Mouse (Mus musculus): Measurements from ENCODE around the gene Dnah7a.
"Not testable (repeated sequence)": the region's sequence is repeated elsewhere in the genome, so short reads cannot be mapped to it uniquely, and the experiment has no call there.

The Dnah7a gene

DNA sequence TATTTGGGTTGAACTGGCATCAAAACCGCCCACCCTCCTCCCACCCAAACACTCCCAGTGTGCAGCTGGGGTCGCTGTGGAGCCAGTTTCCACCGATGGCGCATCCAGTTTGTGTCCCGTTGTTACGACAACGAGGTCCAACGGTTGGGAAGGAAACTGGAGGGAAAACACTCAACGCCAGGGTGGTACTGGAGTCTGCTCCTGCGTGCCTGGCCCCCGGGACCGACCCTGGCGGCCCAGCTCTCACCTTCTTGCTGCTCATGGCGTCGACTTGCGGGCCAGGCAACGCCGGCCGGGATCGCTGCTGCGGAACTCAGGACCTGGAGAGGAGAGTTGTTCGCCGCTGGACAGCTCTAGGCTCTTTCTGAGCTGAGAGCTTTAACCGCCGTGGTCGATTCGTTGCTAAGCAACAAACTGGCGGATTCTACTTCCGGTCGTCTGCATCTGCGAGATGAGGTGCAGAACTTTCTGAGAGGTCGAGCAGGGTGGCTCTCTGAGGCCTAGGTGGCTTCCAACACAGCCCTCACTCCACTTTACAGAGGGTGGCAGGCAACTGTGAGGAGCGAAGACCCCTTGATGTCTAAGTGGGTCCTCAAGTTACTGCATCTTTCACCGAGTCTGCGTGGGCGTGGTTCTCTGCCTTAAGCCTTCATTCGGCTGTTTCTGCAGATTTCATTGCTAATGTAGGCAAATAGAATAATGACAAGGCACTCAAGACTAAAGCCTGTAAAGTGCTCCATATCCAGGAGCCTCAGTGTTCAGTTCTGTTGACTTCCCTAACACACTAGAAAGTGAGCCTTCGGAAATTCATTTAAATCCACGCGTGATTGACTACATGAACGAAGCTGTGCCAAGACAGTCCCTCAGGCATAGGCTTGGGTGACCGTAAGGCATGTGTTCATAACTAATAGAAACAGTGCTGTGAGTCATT lies at the start of gene Dnah7a:
Gene Dnah7a (minus strand): TSS at position 354 of the 931 bp plus-strand sequence.
- no peak for DNase-seq

DNA sequence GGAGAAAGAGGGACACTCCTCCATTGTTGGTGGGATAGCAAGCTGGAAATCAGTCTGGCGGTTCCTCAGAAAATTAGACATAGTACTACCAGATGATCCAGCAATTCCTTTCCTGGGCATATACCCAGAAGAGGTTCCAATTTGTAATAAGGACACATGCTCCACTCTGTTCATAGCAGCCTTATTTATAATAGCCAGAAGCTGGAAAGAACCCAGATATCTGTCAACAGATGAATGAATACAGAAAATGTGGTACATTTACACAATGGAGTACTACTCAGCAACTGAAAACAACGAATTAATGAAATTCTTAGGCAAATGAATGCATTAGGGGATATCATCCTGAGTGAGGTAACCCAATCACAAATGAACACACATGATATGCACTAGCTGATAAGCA lies 46.9 kb upstream of the Dnah7a start:
- DNase-seq, result not testable (repeated sequence)

DNA sequence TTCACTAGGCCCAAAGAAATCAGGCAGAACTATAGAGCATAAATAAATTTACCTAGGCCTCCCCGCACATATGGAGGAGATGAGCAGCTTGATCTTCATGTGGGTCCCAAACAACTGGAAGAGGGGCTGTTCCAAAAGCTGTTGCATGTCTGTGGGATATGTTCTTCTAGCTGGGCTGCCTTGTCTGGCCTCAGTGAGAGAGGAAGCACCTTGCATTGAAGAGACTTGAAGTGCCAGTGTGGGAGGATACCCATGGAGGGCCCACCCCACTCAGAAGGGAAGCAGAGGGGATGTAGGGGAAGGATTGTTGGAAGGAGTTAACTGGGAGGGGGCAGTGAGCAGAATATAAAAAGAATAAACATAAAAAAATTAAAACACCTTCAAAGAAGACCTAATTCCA lies 44.6 kb upstream of the Dnah7a start:
- no peak for DNase-seq

DNA sequence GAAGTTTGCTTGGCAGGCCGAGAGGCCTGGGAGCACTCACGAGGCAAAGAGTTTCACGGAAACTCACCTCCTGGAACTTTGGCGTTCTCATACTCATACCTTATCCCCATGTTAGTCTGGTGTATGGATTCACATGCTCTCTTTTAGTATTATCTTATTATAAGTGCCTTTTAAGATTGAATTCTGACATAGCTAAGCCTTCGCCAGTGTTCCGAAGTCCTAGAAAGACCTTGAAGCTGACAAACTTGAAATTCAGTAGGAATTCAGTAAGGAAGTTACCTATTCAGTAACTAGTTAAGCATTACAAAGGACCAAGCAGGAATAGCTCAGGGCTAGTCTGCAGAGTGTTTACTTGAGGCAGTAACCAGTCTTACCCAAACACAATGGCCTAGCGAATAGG lies 44.1 kb upstream of the Dnah7a start:
- not testable (repeated sequence) for DNase-seq

DNA sequence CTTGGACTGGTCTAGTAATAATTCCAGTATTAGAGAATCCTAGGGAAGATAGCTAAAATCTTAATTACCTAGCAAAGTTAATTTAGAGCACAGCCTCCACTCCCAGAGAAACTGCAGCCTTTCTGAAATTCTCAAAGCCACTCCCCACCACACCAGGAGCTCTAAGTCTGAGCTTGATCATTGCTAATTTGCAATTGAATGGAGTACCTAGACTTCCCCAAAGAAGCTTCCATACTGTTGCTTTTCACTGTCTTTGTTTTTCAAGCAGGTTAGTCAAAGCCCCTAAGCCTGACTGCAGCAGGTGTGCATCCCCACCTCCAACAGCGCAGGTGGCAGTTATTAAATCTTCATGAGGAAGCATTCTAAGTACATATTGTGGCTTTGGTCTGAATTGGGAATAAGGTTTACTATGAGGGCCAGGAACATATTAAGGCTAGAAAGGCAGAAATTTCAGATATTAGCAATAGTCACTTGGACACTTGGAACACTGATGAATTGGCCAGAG lies 43.3 kb upstream of the Dnah7a start:
- DNase-seq, result not testable (repeated sequence)

DNA sequence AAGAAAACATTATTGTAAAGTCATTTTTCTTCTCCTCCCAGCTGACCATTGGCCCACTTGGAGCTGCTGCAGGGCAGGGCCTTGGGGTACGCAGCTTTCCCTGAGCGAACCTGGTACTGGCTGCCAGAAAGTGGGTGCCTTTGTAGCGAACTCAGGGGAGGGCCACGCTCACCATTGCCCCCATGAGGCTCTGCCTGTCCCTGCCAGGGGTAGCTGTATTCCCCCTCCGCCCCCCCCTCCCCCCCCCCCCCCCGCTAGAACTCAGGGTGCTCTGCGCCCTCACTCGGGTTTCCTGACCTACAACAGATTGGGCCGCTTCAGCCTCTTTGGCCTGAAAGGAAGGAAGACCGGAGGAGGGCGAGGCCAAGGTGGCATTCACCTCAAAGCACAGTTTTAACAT lies 42.0 kb upstream of the Dnah7a start:
- DNase-seq, result no peak

DNA sequence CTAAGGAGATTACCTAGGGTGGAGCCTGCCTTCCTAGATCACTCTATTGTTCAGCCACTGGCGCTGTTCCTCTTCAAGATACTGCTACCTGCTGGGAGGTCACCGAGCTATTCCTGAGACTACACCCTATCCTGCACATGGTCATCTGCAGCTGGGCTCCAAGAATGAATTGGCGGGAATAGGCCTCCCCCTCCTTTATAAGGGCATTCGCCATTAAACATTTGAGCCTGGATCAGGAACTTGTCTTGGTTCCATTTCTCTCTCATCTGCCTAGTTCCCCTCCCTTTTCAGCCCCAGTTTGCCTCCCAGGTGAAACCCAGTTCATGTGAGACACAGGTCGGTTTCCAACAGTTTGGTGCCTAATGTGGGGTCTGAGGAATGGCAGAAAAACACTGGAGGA lies 39.4 kb upstream of the Dnah7a start:
- DNase-seq, result no peak

DNA sequence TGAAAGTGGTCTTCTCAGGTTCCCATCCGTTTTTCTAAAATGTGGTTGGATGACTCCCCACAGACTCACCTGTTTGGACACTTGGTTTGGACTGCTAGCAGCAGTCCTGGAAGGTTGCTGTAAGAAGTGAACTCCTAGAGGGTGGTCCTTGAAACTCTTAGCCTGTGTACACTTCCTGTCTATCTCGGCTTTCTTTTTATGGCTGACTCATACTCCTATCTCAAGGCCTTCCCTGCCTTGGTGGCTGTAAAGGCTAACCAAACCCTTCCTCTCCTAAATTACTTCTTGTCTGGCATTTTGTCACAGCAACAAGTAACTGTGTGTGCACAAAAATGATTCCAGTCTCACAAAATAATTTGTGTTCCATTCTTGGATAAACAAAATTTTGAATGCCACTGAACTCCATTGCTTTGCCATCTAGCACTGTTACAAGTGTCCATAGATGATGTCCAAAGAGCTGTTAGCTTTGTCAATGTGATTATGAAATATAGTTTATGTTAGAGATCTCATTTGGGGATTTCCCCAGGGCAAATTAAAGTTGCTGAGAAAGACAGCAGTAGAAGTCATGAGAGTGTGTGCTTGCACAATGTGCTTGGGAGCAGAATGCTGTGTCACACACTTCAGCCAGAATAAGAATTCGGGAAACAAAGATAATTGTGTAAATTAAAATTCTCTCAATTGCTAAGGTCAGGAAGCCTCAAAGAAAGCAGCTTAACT lies 35.3 kb upstream of the Dnah7a start:
- DNase-seq, result no peak

DNA sequence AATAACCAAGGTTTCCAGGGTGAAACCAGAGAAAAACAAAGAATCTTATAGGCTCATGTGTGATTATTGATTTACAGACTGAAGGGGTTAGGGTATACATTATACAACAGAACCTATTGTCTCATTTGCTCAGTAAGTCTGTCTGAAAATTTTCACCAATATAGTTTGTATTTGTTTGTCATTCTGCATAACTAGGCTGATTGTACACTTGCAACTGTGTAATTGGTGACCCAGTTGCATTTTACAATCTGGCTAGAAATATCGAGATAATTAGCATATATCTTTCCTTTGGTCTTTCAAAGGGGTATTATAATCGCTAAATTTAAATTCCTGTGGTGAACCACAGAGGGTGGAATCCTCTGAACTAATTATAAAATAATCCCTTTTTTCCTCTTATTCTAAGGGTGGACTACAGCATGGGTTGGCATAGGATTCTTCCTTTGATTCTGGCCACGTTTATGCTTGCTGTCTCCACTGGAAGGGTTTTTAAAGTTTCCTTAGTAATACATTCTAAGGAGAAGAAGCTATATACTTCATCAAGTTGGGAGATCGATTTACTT lies 34.3 kb upstream of the Dnah7a start:
- DNase-seq, result no peak

DNA sequence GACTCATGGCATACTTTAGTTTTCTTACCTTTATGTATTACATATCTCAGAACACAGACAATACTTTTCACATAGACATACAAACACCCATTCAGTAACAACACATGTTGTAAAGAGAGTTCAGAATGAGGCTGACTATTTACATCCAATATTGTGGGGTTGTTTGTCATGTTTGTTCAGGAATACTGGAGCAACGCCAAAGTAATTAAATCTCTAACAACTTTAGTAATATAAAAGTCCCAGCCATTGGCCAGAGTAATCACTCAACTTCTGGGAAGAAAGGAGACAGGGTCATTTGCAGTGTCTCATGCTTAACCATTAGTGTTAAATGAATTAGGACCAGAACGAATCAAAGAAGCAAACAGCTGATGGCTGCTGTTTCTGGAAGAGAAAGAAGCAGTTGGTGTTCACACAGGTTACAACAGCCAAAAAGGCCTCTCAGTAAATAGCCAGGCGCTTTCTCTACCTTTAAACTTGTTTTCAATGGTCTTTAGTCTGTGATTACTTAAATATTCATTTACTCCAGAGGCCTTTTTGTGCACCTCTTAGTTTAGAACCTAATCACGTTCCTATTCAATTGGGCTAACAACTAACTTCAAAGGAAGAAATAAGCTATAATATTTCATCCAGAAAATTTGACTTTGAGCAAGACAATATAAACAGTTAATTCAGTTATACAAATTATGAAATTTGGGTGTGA lies 33.6 kb upstream of the Dnah7a start:
- not testable (repeated sequence) for DNase-seq

DNA sequence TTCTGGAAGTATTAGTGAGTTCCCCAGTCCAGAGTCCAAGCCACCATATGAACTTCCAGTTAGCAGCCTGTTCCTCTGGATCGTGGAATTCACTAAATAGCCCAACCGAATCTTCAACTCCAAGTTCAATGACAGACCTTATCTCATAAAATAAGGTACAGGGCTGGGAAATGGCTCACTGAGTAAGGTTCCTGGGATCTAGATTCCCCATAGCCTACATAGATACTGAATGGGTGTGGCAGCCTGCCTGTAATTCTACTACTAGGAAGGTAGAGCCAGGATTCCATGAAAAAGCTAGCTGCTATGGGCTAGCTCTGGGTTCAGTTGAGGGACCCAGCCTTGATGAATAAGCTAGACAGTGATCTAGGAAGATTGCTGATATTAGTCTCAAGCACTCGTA lies 30.0 kb upstream of the Dnah7a start:
- no peak for DNase-seq

DNA sequence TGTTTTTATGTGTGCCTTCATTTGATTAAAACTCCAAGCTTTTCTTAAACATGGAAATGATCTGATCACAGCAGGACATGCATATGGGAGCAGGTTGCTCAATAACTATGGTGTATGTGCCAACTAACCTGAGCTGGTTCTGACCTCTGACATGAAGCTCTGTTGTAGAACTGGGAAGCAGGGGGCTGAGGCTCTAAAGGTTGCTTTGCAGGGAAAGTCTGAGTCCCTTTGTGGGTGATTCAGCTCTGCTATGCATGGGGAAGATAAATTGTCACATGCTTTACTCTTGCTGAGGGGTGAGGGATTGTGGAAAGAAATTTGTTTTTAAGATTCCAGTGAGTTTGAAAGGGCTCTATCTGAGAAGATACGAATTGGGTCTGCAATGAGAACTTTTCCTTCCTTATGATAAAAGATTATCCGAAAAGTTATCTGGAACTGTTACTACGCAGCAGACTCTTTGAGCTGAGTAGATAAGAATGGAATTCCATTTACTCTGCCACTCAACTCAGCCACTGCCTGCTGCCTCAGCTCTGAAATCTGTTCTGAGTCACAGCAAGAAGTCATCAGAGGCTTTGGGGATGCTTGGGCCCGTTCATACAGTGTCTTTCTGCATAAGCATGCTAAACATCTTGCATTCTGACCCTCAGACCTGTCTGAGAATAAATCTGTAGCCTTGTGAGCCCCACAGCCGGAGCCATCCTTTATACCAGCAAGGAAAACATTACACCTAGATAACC lies 22.1 kb upstream of the Dnah7a start:
- no peak for DNase-seq

DNA sequence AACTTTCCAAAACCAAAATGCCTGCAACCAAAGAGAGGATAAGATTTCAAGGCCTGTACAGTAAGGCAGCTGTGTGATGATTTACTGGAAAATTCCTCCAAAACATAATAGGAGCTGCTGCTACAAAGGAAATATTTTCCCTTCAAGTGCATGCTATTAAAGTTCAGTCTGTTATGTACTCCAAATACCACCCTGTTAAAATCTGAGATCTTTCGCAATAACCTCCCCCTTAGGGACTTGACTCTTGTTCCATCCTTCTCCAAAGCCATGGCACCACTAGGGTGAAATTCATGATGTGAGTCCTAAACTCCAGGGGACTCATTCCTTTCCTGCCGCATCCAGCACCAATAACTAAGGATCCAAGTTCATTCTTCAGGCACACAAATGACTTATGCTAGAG lies 20.3 kb upstream of the Dnah7a start:
- DNase-seq, result no peak

DNA sequence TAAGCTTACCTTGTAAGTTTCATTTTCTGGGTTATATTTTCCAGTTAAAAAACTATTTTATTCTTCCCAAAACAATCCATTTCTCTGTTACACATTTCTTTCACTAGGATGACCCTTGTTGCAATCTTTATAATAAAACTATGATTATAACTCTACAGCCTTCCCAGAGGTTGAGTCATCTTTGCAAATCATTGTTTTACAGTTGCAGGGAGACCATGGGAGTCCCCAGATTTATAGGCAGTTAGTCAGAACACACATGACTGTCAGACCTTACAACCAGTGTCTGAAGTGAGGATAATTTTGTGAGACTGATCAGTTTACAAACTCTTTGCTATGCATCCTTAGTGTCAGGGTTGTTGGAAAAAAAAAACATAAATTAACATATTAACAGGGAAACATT lies 14.8 kb upstream of the Dnah7a start:
- no peak for DNase-seq

DNA sequence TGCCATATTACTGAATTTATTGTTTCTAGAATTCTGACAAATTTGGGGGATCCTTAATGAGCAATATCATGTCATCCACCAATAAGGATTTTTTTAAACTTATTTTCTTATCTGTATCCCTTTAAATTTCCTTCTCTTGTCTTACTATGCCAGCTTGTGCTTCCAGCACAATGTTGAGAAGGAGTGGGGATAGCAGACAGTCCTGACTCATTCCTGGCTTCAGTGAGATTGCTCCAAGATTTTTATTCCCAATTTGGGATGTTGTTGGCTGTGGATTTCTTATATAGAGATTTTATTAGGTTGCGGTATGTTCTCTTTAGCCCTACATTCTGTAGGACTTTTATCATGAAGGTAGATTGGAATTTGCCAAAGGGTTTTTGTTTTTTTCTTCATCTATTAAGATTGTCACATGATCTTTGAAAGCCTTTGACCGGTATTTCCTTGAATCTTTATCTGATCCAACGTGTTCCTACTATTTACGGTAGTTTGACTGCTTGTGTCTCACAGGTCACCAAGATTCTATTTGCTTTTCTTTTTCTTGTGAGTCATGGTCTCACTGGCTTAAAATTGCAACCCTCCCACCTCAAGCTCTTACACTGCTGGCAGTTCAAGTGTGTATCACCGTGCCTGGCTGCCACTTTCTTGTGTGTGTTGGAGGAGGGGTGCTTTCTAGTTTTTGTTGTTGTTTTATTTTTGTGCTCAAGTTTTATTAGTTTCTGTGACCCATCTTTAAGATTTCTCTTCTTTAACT lies 14.2 kb upstream of the Dnah7a start:
- no peak for DNase-seq

DNA sequence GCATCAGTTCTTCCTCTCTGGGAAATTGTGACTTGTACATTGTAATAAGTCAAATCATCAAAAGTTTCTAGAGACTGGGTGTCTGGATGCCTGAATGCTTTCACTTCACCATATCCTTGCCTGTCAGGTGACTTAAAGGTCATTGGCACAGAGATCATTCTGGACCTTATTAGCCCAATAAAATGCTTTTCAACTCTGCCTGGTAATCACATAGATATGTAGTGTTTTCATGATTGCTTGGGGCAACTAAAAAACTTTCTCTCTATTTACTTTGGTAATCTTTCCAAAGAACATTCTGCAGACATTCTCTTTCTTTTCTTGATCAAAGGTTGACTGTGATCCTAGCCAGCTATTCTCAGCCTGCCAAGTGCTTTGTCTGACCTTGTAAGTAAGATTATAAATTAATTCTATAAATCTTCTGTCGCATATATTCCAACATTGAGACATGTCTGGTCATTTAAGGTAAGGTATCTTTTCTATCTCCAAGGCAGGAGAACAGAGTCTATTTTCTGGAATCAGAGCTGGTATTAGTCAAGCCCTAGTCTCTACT lies 9.5 kb upstream of the Dnah7a start:
- DNase-seq, result no peak

DNA sequence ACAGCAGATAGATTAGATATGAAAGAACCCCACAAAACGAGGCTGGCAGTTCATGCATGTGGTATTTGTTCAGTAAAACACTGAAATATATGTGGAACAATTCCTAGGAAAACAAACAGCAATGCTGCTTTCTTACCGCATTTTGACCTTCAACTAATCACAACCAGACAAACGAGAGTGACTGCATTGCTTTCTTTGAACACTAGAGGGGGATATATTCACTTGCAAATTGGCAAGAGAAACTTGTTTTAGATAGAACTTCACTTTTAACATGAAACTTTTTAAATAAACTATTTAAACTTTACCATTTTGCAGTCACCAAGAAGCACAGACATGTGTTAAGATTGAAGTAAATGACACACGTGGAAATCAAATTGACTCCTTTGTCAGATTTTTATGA lies 8.9 kb upstream of the Dnah7a start:
- peak; percentile 8 for DNase-seq

DNA sequence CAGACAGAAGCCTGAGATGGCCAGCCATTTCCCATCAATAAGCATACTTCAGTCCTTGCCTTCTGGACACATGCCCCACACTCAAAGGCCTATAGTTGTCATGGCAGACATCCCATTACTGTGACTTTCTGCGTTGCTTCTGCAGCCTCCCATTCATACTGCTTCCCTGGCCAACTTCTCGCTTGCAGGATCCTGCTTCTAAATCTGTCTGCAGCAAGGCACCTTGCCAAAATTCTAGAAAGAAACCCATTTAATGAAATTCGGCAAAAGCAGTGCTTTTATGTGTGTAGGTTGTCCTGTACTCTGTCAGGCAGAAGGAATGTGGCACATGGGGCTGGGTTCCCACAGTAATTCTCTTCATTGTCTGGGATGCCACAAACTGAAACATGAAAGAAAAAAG lies 6.8 kb upstream of the Dnah7a start:
- DNase-seq, result not testable (repeated sequence)

DNA sequence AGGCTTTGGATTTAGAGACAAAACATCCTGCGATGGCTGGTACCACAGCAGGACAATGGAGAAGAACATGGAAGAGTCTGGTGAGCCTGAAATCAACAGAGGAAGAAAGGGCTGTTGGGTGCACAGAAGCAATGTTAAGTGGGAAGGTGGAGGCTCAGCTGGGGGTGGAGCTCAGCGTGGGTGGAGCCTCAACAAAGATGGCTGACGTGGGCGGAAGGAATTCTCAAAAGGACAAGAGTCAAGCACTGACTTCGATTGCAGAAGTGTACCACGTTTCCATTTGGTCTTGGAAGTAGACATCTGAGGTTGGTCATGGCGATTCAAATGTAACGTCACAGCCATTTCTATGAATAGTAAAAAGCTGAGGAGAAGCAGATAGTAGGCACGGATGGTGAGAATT lies 4.5 kb upstream of the Dnah7a start:
- DNase-seq, result no peak

DNA sequence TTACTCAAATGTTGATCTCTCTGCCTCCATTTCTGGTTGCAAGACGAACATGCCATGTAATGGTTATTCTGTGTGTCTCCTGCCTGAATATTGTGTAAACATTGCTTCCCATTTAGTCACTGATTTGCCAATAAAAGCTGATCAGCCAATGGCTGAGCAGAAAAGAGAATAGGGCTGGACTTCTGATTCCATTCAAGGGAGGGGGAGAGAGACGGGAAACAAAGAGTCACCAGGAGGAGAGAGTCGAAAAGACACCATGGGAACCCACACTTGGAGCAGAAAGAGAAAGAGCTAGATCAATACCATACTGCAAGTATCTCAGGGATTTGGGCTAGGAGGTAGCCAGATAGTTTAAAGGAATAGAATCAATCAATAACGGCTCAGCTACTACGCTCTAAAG lies 3.0 kb upstream of the Dnah7a start:
- DNase-seq, result not testable (repeated sequence)

DNA sequence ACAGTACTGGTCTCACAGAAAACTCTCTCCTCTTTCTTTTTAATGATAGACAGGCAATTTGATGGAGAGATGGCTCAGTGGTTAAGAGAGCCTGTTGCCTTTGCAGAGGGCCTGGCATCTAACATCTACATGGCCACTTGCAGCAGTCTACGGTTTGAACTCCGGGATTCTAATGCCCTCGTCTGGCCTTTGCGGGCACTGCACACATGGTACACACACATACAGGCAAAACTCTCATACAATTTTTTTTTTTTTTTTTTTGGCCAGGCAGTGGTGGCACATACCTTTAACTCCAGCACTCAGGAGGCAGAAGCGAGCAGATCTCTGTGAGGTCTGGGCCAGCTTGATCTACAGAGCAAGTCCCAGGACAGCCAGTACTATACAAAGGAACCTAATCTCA lies 2.4 kb downstream of the Dnah7a start:
- DNase-seq, result no peak
